Mouse (Mus musculus) heart, embryonic 16.5 days (tissue): ENCODE data around the gene Pced1b. TPM values are rescaled to one million over a fixed set of nuclear protein-coding genes. Genes with fewer than 3 reads are reported as not detected.
"Not testable (repeated sequence)": the region's sequence is repeated elsewhere in the genome, so short reads cannot be mapped to it uniquely, and the experiment has no call there.

Experiments used
- ATAC-seq: fragments of 200-750 bp; cut with Nextera tagmentation; replicated peaks from 2 replicates; pipeline ENCODE4 v1.8.0; 2017; ENCODE audit warnings: moderate number of reproducible peaks; ENCODE audit not compliant: insufficient read depth, low FRiP score; ENCODE audit errors: extremely low read depth
- H3K27ac ChIP-seq: fragments of 300-500 bp; sonication (generic); 2 replicates; pipeline ENCODE4 v1.5.1; 2014; ENCODE audit warnings: mild to moderate bottlenecking, low read length, control low read depth, moderate library complexity
- H3K27me3 ChIP-seq: fragments of 300-500 bp; sonication (generic); 2 replicates; pipeline ENCODE4 v1.6.1; 2014; ENCODE audit warnings: low read length, mixed read lengths; ENCODE audit not compliant: control insufficient read depth, insufficient read depth
- H3K36me3 ChIP-seq: fragments of 300-500 bp; sonication (generic); 2 replicates; pipeline ENCODE4 v1.6.1; 2014; ENCODE audit not compliant: control insufficient read depth, insufficient read depth
- H3K4me1 ChIP-seq: fragments of 300-500 bp; sonication (generic); 2 replicates; pipeline ENCODE4 v1.6.1; 2014; ENCODE audit warnings: low read length, mixed read lengths; ENCODE audit not compliant: control insufficient read depth, insufficient read depth
- H3K4me2 ChIP-seq: fragments of 300-500 bp; sonication (generic); 2 replicates; pipeline ENCODE4 v1.6.1; 2014; ENCODE audit warnings: low read depth, mild to moderate bottlenecking, control low read depth, low read length
- H3K4me3 ChIP-seq: fragments of 300-500 bp; sonication (generic); 2 replicates; pipeline ENCODE4 v1.5.1; 2014; ENCODE audit warnings: mild to moderate bottlenecking, control low read depth, low read length
- H3K9ac ChIP-seq: fragments of 300-500 bp; sonication (generic); 2 replicates; pipeline ENCODE4 v1.6.1; 2014; ENCODE audit warnings: low read length, control low read depth
- H3K9me3 ChIP-seq: fragments of 300-500 bp; sonication (generic); replicated peaks from 2 replicates; pipeline ENCODE4 v1.6.1; 2016; ENCODE audit warnings: low read length; ENCODE audit not compliant: control insufficient read depth
- WGBS: fragments of 180-500 bp; shearing (Covaris S2); extraction: QIAGEN DNeasy Blood & Tissue Kit; methylation state at CpG from one replicate; pipeline ENCODE4 v1.1.7; 2014; 5-methylcytosine and 5-hydroxymethylcytosine counted together
- polyA plus RNA-seq: library from polyadenylated mRNA; unstranded; fragments of >200 nt; fragmentation: Nextera tagmentation; extraction: Ambion mirVana; gene quantifications from 2 replicates; pipeline ENCODE4 v1.2.1, GENCODE M21; 2015

Pced1b gene
- polyA plus RNA-seq, 1 experiment from 2014 or later: 2.7 TPM

DNA sequence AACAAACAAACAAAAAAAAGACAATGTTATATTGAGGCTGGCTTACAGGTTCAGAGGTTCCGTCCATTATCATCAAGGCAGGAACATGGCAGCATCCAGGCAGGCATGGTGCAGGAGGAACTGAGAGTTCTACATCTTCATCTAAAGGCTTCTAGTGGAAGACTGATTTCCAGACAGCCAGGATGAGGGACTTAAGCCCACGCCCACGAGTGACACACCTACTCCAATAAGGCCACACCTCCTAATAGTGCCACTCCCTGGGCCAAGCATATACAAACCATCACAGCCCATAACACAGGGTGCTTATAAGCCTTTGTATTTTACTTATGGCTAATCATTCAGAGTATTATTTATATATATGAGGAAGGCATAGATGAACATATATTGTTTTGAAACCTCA is 117.4 kb downstream of the Pced1b start:
- ATAC-seq, H3K4me3 ChIP-seq, H3K4me2 ChIP-seq, H3K36me3 ChIP-seq, H3K27ac ChIP-seq, H3K9me3 ChIP-seq, H3K9ac ChIP-seq, H3K4me1 ChIP-seq, H3K27me3 ChIP-seq: not testable (repeated sequence)
- WGBS: 81% methylated on average over 3 of the region's 3 CpGs

DNA sequence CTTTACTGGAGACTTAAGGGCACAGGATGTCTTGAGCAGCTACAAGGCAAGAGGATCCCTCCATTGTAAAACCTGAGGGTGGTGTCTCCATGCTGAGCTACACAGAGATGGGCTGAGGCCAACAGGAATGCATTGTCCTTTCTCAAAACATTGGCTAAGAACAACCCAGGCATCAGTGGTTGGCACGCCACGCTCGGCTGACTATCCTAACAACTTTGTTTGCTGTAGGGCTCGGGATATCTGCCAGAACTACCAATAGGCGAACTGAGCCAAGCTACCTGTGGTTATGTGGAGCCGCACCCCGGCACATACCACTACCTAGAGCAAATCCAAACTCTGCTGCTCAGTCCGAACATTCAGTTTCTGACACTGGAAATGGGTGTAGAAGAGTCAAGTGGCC is 118.1 kb downstream of the Pced1b start:
- Histone ChIP-seq H3K36me3 (no peaks in the 10 kb centered on the region), H3K27me3 (no peaks in the 10 kb centered on the region), H3K4me1 (no peaks in the 10 kb centered on the region), H3K27ac (no peak overlapping the region), H3K9me3 (no peaks in the 10 kb centered on the region), H3K4me2 (no peak overlapping the region), H3K9ac (no peak overlapping the region), H3K4me3 (no peak overlapping the region)
- WGBS: 89% methylated on average over 8 of the region's 8 CpGs
- ATAC-seq: no peak

DNA sequence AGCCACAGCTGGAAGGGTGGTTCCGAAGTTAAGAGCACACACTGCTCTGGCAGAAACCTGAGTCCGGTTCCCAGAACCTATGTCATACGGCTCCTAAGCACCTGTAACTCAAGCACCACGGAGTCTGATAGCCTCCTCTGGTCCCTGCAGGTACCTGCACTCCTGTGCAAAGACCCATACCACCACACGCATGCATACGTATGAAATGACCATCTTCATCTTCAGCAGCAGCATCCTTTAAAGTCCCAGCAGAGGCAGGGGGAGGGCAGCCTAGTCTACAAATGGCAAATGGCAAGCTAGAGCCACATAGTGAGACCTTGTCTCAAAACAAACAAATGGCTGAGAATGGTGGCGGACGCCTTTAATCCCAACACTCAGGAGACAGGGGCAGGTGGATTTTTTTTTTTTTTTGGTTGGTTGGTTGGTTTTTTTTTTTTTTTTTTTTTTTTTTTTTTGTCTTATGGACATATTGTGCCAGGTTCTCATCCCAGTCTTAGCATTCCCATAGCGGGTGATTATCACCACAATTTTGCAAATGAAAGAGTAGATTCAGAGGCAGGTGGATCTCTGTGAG is 121.2 kb downstream of the Pced1b start:
- no peaks in the 10 kb centered on the region for H3K36me3 ChIP-seq
- H3K27ac ChIP-seq: no peak overlapping the region
- no peak overlapping the region for H3K4me2 ChIP-seq
- no peaks in the 10 kb centered on the region; the same call in 1 of the 2 replicates for H3K4me1 ChIP-seq
- no peak overlapping the region for H3K9ac ChIP-seq
- no peaks in the 10 kb centered on the region for H3K27me3 ChIP-seq
- H3K4me3 ChIP-seq: no peak overlapping the region
- 85% methylated on average over 9 of the region's 9 CpGs for WGBS
- no peaks in the 10 kb centered on the region for H3K9me3 ChIP-seq
- ATAC-seq: no peak

DNA sequence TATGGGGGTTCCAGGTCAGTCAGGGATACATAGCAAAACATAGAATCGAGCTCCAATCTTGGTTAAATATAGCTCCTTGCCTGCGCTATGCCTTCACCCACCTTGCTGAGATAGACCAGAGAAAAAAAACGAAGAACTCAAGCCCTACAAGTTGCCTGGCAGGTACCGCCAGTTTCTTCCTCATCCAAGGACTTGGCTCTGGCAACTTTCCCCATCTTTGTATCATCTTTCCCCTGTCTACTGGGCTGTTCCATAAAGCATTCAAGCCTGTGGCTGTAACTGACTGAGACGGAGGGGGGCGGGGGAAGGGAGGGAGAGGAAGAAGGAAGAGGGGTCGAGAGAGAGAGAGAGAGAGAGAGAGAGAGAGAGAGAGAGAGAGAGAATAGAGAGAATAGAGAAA is 121.7 kb downstream of the Pced1b start:
- WGBS: 68% methylated on average over 7 of the region's 7 CpGs
- no peak overlapping the region for H3K27ac ChIP-seq
- no peak overlapping the region for H3K4me2 ChIP-seq
- no peaks in the 10 kb centered on the region for H3K36me3 ChIP-seq
- H3K27me3 ChIP-seq: no peaks in the 10 kb centered on the region
- H3K9me3 ChIP-seq: no peaks in the 10 kb centered on the region
- peaks cover 5% of the 10 kb centered on the region; the same call in 1 of the 2 replicates for H3K4me1 ChIP-seq
- H3K9ac ChIP-seq: no peak overlapping the region
- ATAC-seq: no peak
- H3K4me3 ChIP-seq: no peak overlapping the region

DNA sequence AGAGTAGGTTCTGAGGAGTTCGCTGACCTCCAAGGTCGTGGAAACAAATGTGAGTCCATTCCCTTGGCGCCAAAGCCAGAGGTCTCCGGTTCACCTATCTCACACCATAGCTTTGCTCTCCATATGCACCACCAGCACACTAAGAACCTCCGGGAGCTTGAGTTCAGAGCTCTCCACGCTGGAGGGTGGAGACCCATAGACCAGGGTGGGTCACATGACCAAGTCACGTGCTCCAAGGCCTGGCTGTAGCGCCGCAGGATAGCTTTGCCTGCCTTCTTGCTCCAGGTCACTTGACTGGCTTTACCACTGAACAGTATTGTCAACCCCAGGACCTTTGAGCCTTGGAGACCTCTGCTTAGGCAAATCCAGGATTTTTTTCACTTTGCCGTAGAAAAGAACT is 122.2 kb downstream of the Pced1b start:
- Histone ChIP-seq H3K9ac (no peak overlapping the region), H3K27me3 (no peaks in the 10 kb centered on the region), H3K27ac (no peak overlapping the region), H3K4me2 (no peak overlapping the region), H3K9me3 (no peaks in the 10 kb centered on the region), H3K4me3 (no peak overlapping the region), H3K36me3 (no peaks in the 10 kb centered on the region), H3K4me1 (peaks cover 5% of the 10 kb centered on the region; the same call in 1 of the 2 replicates)
- no peak for ATAC-seq
- WGBS: 84% methylated on average over 10 of the region's 10 CpGs

DNA sequence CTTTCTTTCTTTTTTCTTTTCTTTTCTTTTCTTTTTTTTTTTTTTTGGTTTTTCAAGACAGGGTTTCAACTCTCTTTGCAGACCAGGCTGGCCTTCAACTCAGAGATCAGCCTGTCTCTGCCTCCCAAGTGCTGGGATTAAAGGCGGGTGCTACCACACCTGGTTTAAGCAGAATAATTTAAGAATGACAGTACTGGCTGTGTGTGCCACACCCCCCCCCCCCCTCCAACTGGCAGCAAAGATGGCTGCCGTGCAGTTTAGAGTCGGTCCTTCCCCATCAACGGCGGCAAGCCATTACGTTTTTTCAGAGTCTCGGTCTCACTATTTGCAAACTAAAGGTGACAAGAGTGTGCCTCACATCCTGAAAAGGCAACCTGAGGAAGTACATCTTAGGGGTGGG is 124.0 kb downstream of the Pced1b start:
- Histone ChIP-seq H3K4me2 (no peak overlapping the region), H3K4me3 (no peak overlapping the region), H3K27me3 (0 out of 2 replicates have a peak, but pooled peaks cover 2% of the 10 kb centered on the region), H3K36me3 (no peaks in the 10 kb centered on the region), H3K4me1 (peaks cover 5% of the 10 kb centered on the region; the same call in 1 of the 2 replicates), H3K27ac (no peak overlapping the region), H3K9me3 (no peaks in the 10 kb centered on the region), H3K9ac (no peak overlapping the region)
- WGBS: 86% methylated on average over 7 of the region's 7 CpGs
- ATAC-seq: no peak

DNA sequence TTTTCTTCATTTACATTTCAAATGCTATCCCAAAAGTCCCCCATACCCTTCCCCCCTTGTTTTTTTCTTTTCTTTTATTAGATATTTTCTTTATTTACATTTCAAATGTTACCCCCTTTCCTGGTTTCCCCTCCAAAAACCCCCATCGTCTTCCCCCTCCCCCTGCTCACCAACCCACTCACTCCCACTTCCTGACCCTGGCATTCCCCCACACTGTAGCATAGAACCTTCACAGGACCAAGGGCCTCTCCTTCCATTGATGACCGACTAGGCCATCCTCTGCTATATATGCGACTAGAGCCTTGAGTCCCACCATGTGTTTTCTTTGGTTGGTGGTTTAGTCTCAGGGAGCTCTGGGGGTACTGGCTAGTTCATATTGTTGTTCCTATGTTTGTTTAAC is 125.1 kb downstream of the Pced1b start:
- H3K4me2 ChIP-seq, ATAC-seq, H3K9me3 ChIP-seq, H3K9ac ChIP-seq, H3K27ac ChIP-seq, H3K4me3 ChIP-seq, H3K4me1 ChIP-seq, H3K36me3 ChIP-seq, H3K27me3 ChIP-seq: not testable (repeated sequence)
- 69% methylated on average over 3 of the region's 3 CpGs for WGBS

DNA sequence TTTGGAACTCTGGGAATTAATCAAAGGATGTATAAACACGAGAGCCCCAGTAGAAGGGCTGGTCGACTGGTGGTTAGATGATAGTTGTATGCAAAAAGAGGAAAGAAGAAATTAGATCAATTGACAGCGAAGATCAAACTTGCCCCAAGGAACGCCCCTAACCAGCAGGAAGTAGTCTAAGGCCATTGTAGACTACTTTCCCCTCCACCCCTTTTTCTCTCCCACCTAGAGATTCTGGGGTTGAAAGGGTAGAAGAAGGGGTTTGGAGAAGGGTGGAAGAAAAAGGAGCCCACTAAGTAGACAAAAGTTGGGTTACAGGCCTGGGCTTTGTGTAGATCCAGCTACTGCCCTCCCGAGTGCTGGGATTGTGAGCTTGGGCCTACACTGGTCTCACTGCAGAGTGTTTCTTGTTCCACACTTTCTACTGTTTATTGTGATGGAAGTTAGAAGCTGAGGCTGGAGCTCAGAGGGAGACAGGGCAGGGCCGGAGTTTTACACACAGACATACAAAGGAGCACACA is 125.8 kb downstream of the Pced1b start:
- no peak for ATAC-seq
- no peak overlapping the region for H3K4me2 ChIP-seq
- 71% methylated on average over 6 of the region's 6 CpGs for WGBS

DNA sequence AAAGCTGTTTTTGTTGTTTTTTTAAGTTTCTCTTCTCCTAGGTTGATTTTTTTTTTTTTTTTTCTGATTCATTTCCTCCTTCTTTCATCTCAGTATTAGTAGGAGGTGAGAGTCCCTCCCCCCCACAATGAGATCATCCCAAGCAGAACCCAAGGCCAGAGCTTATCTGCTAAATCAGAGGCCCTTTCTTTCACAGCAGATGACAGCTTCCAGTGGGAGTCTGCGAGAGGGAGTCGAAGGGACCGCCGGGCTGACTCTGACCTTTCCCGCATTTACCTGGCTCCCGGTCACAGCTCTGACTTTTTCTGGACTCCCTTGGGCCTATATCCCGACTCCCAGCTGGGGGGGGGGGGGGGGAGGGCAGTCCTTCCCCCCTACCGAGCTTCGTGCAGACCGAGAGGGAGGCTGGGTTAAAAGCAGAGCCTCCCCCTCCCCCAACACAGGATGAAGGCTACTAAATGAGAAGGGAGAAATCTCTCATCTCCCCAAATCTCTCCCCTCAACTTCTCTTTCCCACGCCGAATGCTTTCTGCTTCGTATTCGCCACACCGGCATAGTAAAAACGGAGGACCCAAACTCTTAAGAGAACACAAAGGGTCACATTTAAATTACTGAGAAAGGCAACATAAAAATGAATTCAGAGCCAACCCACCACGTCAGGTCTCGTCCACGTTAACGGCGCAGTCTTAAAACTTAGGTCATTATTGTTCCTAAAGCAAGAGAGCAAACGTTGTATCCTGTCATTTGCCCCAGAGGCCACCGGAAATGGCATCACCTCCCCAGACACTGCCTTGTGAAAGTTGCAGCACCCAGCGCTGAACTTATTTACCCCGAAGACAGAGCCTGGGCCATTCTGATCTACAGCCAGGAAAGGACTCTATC is 126.5 kb downstream of the Pced1b start:
- Histone ChIP-seq H3K4me2 (peak overlapping the region; percentile 68), H3K9ac (peak overlapping the region; percentile 43), H3K27ac (peak overlapping the region; percentile 51), H3K36me3 (no peaks in the 10 kb centered on the region), H3K4me3 (peak overlapping the region; percentile 36), H3K9me3 (no peaks in the 10 kb centered on the region), H3K27me3 (0 out of 2 replicates have a peak, but pooled peaks cover 2% of the 10 kb centered on the region), H3K4me1 (peaks cover 10% of the 10 kb centered on the region)
- ATAC-seq: no peak
- 13% methylated on average over 23 of the region's 25 CpGs for WGBS

More for the DNA sequence above, 125.8 kb downstream of the Pced1b start:
- H3K4me3 ChIP-seq: no peak overlapping the region
- 0 out of 2 replicates have a peak, but pooled peaks cover 2% of the 10 kb centered on the region for H3K27me3 ChIP-seq
- no peaks in the 10 kb centered on the region for H3K36me3 ChIP-seq
- peaks cover 10% of the 10 kb centered on the region for H3K4me1 ChIP-seq
- H3K27ac ChIP-seq: peak overlapping the region; percentile 41; the same call in 1 of the 2 replicates
- H3K9me3 ChIP-seq: no peaks in the 10 kb centered on the region
- H3K9ac ChIP-seq: no peak overlapping the region
